Mouse (Mus musculus) erythroblast, embryonic 14.5 days (primary cell): ENCODE data around the gene Glb1l2.

ENCODE experiments used
- GATA1 ChIP-seq: IDR thresholded peaks from 2 replicates; pipeline ENCODE4 v1.6.1; 2012; ENCODE audit warnings: low read length, inconsistent platforms, mixed read lengths
- TAL1 ChIP-seq: IDR thresholded peaks from 3 replicates; pipeline ENCODE4 v1.6.1; 2012; ENCODE audit warnings: low read length, inconsistent platforms, mixed read lengths

DNA sequence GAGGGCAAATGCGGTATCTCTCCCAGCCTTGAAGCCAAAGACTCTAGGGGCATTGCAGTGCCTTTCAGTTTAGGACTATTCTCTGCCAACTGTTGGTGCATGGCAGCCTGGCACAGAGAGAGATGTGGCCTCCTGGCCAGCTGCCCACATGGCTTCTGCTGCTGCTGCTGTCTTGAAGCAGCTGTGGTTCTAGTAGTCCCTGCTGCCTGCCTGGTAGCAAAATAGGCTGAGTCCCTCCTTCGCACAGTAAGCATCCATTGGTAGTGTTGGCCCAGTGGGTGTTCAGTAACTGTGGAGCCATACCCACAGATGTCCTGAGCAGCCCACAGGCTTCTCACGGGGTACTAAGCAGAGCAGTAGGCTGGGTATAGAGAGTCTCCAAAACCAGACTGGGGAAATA, 63.5 kb downstream of the Glb1l2 start:
- TF ChIP-seq GATA1, result no peak
- no peak for TF ChIP-seq TAL1
